Mouse (Mus musculus) liver, postnatal 0 days (tissue): ENCODE results near the gene Rasal2.

Experiments used
- CTCF ChIP-seq: sonication (generic); IDR thresholded peaks from 2 replicates; pipeline ENCODE4 v1.5.1; 2016; ENCODE audit warnings: antibody characterized with exemption, low read depth
- EP300 ChIP-seq: IDR thresholded peaks from 2 replicates; pipeline ENCODE4 v1.6.1; 2016; ENCODE audit warnings: antibody characterized with exemption, low read depth, mild to moderate bottlenecking

- TF ChIP-seq CTCF (no peak), EP300 (no peak)
Observed at GRCm38 (mm10) chr1:157090835-157091234, 321.6 kb downstream of the Rasal2 start.
